Mouse (Mus musculus): ENCODE results near the gene Limk2.

DNA sequence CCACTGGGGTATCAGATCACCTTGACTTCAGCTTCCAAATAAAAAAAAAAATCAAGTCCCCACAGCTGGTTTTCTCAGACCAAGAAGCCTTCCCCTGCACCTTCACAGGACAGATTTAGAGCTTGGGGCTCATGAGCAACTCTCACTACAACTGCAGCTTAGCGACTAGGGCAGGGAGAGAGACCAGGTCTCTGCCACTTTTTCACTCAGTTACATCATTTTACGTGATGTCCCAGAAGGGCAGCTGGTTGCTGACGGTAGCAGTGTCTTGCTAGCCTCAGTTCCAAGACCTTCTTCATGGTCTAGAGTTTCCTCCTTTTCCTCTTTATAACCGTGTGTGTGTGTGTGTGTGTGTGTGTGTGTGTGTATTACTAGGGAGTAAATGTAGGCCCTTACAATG lies 24.8 kb upstream of the Limk2 start:
- no peak for TF ChIP-seq CTCF (IDR thresholded peaks at IDR 0.05; ENCODE audit: low read depth, low read length)
- TF ChIP-seq POLR2A (IDR thresholded peaks at IDR 0.05; ENCODE audit: borderline replicate concordance, low read depth, low read length), result no peak
